Mouse (Mus musculus) spleen, adult 2 months (tissue): ENCODE measurements around the gene Hnrnpl.

Experiments used
- CTCF ChIP-seq: fragments of 200-500 bp; IDR thresholded peaks from 2 replicates; pipeline ENCODE4 v1.5.1; 2011; ENCODE audit warnings: mild to moderate bottlenecking, inconsistent platforms; ENCODE audit not compliant: insufficient read depth, insufficient read length, insufficient replicate concordance; ENCODE audit errors: extremely low read depth
- POLR2A ChIP-seq: fragments of 200-500 bp; IDR thresholded peaks from 2 replicates; pipeline ENCODE4 v1.6.1; 2011; ENCODE audit warnings: low read depth, low read length, inconsistent platforms

DNA sequence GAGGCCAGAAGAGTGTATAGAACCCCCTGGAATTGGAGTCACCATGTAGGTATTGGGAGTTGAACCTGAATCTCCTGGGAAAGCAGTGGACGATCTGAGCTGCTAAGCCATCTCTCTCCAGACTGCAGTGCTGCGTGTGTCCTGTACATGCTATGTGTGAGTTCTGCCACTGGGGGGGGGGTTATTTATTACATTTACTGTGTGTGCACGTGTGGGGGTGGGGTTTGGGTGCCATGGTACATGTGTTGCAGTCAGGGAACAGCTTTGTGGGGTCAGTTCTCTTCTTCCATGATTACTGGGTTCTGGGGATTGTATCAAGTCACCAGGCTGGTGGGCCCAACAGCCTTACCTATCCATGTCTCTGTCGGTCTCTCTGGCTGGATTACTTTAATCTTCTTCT lies 1.5 kb upstream of the Hnrnpl start:
- TF ChIP-seq CTCF (no peak), POLR2A (no peak)
